Mouse (Mus musculus) CH12.LX (cell line): ENCODE data around the gene Tmem216.

Experiments
- MAFK ChIP-seq: IDR thresholded peaks from 2 replicates; pipeline ENCODE4 v1.6.1; 2011; ENCODE audit warnings: low read length, improper control_type of control experiment; ENCODE audit not compliant: insufficient replicate concordance
- NELFE ChIP-seq: IDR thresholded peaks from 2 replicates; pipeline ENCODE4 v1.6.1; 2011; ENCODE audit warnings: low read depth, low read length, improper control_type of control experiment
- POLR2A ChIP-seq: IDR thresholded peaks from 2 replicates; pipeline ENCODE4 v1.6.1; 2011; ENCODE audit warnings: low read depth, mild to moderate bottlenecking, improper control_type of control experiment, low read length
- TBP ChIP-seq: conservative IDR thresholded peaks from 2 replicates; pipeline ENCODE4 v1.6.1; 2011; ENCODE audit warnings: low read depth, low read length, improper control_type of control experiment

- TF ChIP-seq MAFK (no peak), TBP (no peak), POLR2A (no peak), NELFE (no peak)
These were observed 32.5 kb downstream of the Tmem216 start for GRCm38 (mm10) chr19:10523483-10524080.
